Mouse (Mus musculus): ENCODE results near the gene Thsd4.

DNA sequence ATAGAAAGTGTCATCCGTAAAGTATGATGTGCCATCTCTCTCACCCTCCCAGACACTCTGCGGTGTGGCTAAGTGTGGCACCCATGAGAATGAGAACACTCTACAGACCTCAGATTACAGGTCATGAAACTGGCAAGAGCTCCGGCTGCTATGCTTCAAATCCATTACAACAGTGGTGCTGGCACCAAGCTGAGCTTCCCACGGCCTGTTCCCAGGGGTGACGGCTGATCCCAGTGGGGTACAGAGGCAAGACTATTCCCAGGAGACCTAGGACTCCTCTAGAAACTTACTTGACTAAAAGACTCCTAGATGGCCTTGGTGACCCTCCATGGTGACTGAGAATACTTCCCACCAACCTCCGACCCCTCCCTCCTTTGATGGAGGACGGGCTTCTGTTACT lies 209.2 kb downstream of the Thsd4 start:
- TF ChIP-seq CTCF (IDR thresholded peaks at IDR 0.05; ENCODE audit: low read depth) (no peak), EP300 (IDR thresholded peaks at IDR 0.05; ENCODE audit: low read depth) (no peak)
